Mouse (Mus musculus) layer of hippocampus, postnatal 36 days (tissue): ENCODE results near the gene Tfe3. TPM values are rescaled to one million over a fixed set of nuclear protein-coding genes. Genes with fewer than 3 reads are reported as not detected.
A peak's percentile ranks its signal among the peaks of the same experiment; 100 is the strongest.
"Not testable (repeated sequence)": the region's sequence is repeated elsewhere in the genome, so short reads cannot be mapped to it uniquely, and the experiment has no call there.

ENCODE experiments used
- DNase-seq, 2 experiments: peaks; one replicate each; pipeline ENCODE4 v3.0.0; 2022
- total RNA-seq, 2 experiments: library from RNA; stranded (reverse); gene quantifications; 2 replicates each; pipeline ENCODE4 v1.2.3; 2021

Gene Tfe3
- total RNA-seq, 2 experiments from 2014 or later, result 26.7 to 27.4 TPM

DNA sequence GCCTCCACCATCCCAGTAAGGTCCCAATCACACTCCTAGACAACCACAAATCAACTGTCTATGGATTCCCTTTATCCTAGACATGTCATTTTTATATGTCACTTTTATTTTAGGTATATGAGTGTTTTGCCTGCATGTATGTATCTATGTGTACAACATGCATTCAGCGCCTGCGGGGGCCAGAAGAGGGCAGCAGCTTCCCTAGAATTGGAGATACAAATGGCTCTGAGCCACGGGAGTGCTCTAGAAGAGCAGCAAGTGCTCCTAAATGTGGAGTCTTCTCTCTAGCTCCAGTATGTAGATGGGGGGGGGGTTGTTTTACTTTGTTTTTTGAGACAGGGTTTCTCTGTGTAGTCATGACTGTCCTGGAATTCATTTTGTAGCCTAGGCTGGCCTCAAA is 8.7 kb upstream of the Tfe3 start:
- not testable (repeated sequence) for DNase-seq

DNA sequence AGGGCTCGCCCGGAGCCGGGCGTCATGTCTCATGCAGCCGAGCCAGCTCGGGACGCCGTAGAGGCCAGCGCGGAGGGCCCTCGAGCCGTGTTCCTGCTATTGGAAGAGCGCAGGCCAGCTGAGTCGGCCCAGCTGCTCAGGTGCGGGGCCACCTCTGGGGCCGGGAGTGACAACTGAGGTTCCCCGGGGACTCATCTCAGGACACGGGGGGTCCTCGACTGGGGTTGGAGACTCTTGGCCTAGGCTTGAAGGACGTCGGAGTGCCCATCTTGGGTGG is 499 bp downstream of the Tfe3 start:
- no peak for DNase-seq

GRCm38 (mm10) chrX:7763631-7764393 is 1.5 kb downstream of the Tfe3 start:
- peak in 1 of 2 experiments; percentile 26 for DNase-seq

DNA sequence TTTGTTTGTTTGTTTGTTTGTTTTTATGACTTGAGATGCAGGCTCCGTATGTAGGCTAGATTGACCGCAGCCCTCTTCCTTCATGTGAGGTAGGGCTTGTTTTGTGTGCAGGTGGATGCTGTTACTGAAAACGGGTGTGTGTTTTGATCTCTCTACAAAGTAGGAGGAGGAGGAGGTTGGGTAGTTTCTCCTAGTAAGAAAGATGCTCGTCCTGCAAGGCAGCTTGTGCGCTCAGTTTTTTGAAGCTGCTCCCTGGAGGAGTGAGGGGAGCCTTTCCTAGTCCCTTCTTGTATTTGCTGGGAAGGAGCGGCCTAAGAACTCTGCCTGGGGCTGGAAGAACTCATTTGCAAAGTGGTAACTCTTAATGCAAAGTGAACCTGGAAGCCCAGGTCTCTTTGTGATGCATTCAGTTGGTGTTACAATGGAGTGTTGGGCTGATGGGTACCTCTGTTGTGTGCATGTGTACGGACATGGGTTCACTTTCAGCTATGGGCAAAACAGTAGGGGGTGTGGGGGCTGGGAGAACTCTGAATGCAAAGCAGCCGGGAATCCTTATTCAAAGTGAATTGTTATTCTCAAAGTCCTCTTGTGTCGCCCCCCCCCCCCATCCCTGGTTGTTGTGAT is 2.4 kb downstream of the Tfe3 start:
- DNase-seq, result no peak

DNA sequence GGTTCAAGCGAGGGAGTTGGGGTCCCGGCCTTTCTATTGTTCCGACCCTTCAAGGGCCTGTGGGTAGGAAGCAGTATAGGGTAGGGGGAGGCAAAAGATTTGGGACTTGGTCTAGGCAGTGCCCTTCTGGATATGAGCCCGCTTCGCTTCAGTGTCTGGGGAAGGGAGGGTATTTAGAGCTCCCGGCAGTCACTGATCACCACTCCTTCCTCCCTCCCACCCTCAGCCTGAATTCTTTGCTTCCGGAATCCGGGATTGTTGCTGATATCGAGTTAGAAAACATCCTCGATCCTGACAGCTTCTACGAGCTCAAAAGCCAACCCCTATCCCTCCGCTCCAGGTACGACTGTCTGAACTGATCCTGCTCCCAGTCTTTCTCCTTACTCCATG is 2.9 kb downstream of the Tfe3 start:
- no peak for DNase-seq

GRCm38 (mm10) chrX:7765764-7766163 is 3.4 kb downstream of the Tfe3 start:
- DNase-seq, result no peak

DNA sequence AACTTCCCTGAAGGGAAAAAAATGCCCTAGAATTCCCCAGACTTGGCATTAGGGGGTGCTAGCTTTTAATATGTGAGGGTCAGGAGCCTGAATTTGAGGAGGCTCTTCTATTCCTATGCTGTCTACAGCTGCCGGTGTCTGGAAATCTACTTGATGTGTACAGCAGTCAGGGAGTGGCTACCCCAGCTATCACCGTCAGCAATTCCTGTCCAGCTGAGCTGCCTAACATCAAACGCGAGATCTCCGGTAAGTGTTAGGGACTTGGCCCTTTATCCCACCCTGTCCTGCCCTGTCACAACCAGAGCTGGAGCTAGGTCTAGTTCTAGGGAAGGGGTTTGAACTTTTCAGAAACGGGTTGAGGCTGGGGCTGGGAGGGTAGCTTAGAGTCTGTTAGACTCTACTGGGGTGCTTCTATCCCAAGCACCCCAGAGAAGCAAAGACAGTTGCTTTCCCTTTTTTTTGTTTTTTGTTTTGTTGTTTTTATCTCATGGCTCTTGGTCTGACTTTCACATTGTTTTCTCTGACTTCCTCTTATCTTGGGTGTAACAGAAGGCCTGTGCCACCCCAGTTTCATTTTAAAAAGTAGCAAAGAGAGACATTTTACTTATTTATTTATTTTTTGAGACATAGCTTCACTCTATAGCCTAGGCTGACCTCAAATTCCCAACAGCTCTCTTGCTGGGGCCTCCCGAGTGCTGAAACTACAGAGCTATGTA is 7.1 kb downstream of the Tfe3 start:
- no peak for DNase-seq

GRCm38 (mm10) chrX:7772766-7773165 is 10.4 kb downstream of the Tfe3 start:
- DNase-seq, result no peak

DNA sequence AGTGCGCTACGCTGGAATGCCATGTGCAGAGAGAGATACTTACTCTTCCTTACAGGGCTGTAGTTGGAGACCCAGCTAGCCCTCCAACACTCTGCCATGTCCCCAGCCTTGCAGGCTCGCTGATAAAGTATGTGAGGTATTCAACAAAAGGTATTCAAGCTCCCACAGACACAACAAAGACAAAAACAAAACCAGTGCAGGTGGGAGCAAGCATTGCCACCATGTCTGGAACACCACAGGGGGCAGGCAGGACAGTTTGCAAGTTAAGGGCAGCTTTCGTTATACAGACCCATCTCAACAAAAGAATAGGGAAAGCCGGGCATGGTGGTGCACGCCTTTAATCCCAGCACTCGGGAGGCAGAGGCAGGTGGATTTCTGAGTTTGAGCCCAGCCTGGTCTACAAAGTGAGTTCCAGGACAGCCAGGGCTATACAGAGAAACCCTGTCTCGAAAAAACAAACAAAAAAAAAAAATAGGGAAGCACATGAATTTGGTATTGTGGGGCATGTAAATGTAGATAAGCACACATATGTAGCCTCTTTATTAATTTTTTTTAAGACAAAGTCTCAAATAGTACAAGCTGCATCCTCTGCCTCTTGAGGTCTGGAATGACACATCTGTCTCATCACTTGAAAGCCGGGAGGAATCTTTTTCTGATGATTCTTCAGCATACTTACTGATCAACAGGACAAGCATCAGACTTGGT is 13.3 kb downstream of the Tfe3 start:
- no peak for DNase-seq

DNA sequence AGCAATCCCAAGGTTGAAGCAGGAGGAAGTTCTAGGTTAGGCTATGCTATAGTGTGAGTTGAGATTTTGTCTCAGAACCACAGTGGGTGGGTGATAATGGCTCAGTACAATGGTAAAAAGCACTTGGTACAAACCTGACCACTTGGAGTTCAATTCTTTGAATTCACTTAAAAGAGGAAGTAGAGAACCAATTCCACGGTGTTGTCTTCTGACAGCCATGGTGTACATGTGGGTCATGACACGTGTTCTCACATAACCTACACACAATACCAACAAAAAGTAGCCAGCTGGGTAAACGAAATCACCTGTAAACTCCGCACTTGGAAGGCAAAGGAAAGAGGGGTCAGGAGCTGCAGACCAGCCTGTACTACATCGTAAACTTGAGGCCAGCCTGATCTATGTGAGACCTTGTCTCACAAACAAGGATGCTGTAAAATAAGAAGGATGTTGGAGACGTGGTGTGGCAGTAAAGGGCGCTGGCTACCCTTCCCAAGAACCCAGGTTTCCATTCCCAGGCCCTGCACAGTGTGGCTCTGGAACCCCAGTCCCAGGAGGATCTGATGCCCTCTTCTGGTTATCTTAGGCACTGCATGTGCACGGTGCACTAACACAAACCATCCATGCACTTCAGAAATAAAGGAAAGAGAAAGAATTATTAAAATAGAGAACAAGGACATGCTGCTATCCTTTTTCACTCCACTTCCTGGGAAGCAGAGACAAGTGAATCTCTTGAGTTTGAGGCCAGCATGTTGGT is 14.1 kb downstream of the Tfe3 start:
- DNase-seq, result no peak

DNA sequence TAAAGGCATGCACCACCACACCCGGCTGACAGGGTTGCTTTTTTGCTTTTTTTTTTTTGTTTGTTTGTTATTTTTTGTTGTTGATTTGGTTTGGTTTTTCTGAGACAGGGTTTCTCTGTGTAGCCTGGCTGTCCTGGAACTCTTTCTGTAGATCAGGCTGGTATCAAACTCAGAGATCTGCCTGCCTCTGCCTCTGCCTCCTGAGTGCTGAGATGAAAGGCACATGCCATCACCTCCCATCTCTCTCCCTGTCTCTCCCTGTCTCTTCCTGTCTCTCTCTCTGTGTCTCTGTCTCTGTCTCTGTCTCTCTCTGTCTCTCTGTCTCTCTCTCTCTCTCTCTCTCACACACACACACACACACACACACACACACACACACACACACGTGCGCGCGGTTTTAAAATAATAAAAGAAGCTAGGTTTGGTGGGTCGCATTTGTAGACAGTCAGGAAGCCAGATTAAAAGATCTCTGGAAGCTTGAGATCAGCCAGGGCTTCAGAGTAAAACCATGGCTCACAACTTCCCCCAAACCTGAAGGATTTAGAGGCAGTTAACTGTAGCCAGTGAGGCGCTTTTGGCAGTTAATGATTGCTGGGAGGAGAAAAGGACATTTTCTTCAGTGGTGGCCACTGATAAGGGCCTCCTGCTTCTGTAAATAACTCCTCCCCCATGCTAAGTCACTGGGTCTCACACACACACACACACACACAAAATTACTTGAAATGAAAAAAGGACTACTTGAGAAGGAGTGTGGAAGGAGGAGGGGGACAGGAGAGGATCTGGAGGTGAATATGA is 16.3 kb downstream of the Tfe3 start:
- DNase-seq, result no peak

DNA sequence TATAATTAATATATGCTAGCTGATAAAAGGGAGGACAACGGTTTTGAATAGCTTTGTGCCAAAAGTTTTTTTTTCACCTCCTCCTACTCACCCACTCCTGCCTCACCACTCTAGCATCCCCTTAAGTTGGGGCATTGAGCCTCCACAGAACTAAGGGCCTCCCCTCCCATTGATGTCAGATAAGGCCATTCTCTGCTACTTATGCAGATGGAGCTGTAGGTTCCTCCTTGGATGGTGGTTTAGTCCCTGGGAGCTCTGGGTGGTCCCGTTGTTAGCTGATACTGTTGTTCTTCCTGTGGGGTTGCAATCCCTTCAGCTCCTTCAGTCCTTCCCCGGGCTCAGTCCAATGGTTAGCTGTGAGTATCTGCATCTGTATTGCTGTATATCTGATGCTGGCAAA is 16.9 kb downstream of the Tfe3 start:
- no peak for DNase-seq

GRCm38 (mm10) chrX:7782603-7783092 is 20.3 kb downstream of the Tfe3 start:
- no peak for DNase-seq

- DNase-seq, result peak; percentile 52 to 70
Measured at GRCm38 (mm10) chrX:7789542-7790136, 27.3 kb downstream of the Tfe3 start, which contains the start of gene Gripap1. Gene Gripap1 (plus strand): TSS chrX:7789765.

DNA sequence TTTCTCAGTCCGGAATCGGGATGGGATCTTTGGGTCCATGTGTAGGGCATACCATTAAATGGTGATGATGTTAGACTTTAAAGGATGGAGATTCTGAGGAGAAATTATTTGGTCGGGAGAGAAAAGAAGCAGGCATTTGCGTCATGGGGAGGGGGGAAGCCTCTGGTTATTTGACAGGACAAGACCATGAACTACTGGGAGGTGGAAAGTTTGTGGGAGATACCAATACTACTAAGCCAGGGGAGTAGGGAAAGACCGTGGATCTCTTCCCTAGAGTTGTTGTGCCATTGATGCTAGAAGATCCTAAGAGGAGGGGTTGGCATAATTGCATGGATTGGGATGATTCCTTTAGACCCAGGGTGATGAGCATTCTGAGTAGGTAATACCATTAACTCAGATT is 27.9 kb downstream of the Tfe3 start:
- DNase-seq, result no peak

DNA sequence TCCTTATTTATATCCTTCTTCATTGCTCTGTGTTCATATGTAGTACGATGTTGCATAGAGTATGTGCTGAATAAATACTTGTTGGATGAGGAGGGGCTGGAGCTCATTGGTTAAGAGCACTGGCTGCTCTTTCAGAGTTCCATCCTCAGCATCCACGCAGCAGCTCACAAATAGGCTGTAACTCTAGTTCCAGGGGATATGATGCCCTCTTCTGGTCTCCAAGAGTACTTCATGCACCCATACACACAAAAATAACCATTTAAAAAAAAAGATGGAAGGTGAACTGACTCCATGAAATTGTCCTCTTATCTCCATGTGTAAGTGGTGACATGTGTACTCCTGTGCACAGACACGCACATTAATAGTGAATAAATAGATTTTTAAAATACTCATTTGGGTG is 31.0 kb downstream of the Tfe3 start:
- DNase-seq, result no peak

DNA sequence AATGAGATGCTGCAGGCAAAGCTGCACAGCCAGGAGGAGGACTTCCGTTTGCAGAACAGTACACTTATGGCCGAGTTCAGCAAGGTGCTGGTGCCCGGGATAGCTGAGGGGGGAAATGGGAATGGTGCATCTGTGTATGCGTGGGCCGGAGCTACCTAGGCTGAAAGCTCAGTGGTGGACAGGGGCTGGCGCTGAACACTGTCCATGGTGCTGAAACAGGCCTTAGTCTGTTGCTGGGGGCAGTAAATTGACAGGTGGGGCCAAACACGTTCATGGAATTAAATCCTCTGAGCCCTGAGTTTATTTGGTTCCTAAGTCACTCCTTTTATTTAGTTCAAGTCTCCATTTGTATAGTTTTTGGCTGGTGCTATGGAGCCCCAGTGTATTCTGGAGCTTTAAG is 32.7 kb downstream of the Tfe3 start:
- DNase-seq, result no peak

DNA sequence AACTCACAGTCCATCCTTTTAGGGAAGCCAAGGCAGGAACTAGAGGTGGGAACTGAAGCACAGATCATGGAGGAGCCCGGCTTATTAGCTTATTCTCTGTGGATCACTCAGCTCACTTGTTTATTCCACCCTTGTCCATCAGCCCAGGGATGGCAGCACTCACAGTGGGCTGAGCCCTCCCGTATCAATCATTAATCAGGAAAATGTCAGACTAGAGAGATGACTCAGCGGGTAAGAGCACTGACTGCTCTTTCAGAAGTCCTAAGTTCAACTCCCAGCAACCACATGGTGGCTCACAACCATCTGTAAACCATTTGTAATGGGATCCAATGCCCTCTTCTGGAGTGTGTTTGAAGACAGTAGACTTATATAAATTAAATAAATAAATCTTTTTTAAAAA is 35.0 kb downstream of the Tfe3 start:
- DNase-seq, result no peak

- not testable (repeated sequence) for DNase-seq
Measured at GRCm38 (mm10) chrX:7802157-7802556, 39.8 kb downstream of the Tfe3 start.

- DNase-seq, result not testable (repeated sequence)
Measured at GRCm38 (mm10) chrX:7815016-7815415, 52.7 kb downstream of the Tfe3 start.
